Mouse (Mus musculus): ENCODE data around the gene Sult3a1.
"Not testable (repeated sequence)": the region's sequence is repeated elsewhere in the genome, so short reads cannot be mapped to it uniquely, and the experiment has no call there.

The Sult3a1 gene

GRCm38 (mm10) chr10:33857421-33857820 lies at the start of gene Sult3a1:
Gene Sult3a1, plus strand, starts transcription at chr10:33857721.
- DNase-seq: no peak

GRCm38 (mm10) chr10:33811807-33812206 lies 45.7 kb upstream of the Sult3a1 start:
- DNase-seq: no peak

GRCm38 (mm10) chr10:33814266-33814665 lies 43.3 kb upstream of the Sult3a1 start:
- no peak for DNase-seq

GRCm38 (mm10) chr10:33816923-33817322 lies 40.6 kb upstream of the Sult3a1 start:
- DNase-seq: no peak

GRCm38 (mm10) chr10:33820892-33821291 lies 36.6 kb upstream of the Sult3a1 start:
- no peak for DNase-seq

- DNase-seq: no peak
Observed at GRCm38 (mm10) chr10:33865994-33866393, 8.5 kb downstream of the Sult3a1 start.

- no peak for DNase-seq
Observed at GRCm38 (mm10) chr10:33870441-33870840, 12.9 kb downstream of the Sult3a1 start.

- DNase-seq: no peak
Observed at GRCm38 (mm10) chr10:33872672-33873398, 15.3 kb downstream of the Sult3a1 start.

GRCm38 (mm10) chr10:33882411-33882810 lies 24.9 kb downstream of the Sult3a1 start:
- DNase-seq: not testable (repeated sequence)

GRCm38 (mm10) chr10:33901520-33901919 lies 44.0 kb downstream of the Sult3a1 start:
- not testable (repeated sequence) for DNase-seq

- DNase-seq: no peak
Observed at GRCm38 (mm10) chr10:33904530-33905481, 47.3 kb downstream of the Sult3a1 start, which contains the start of gene Rsph4a. Gene Rsph4a, plus strand, starts transcription at chr10:33905111.

- no peak for DNase-seq
Observed at GRCm38 (mm10) chr10:33905489-33905888, 48.0 kb downstream of the Sult3a1 start.

Measured in lung, postnatal 14 days (tissue).